Mouse (Mus musculus): ENCODE data around the gene Gm49403. TPM values are rescaled to one million over a fixed set of nuclear protein-coding genes. Genes with fewer than 3 reads are reported as not detected.

The Gm49403 gene
- polyA plus RNA-seq (2017; shearing (Covaris generic)), result not detected

GRCm38 (mm10) chr19:8883616-8884015, at the start of gene Gm49403, which contains the start of gene Lbhd1:
Gene Gm49403 (plus strand): TSS chr19:8883930.
Gene Lbhd1 (plus strand): TSS chr19:8883732.

GRCm38 (mm10) chr19:8837251-8837791, 46.4 kb upstream of the Gm49403 start, which contains the start of gene Bscl2:
Gene Bscl2 (plus strand): TSS chr19:8837467.

GRCm38 (mm10) chr19:8839103-8839907, 44.4 kb upstream of the Gm49403 start, which contains the start of gene Gng3:
Gene Gng3 (minus strand): TSS chr19:8839194.

GRCm38 (mm10) chr19:8850402-8850901, 33.3 kb upstream of the Gm49403 start, which contains the start of gene Lrrn4cl:
Gene Lrrn4cl (plus strand): TSS chr19:8850768.

GRCm38 (mm10) chr19:8871267-8872186, 12.2 kb upstream of the Gm49403 start, which contains the start of gene Ubxn1:
Gene Ubxn1 (plus strand): TSS chr19:8871496.

GRCm38 (mm10) chr19:8880311-8881033, 3.3 kb upstream of the Gm49403 start, which contains the start of gene Uqcc3:
Gene Uqcc3 (minus strand): TSS chr19:8880923.

GRCm38 (mm10) chr19:8888511-8889385, 5.0 kb downstream of the Gm49403 start, which contains the start of the genes 1810009A15Rik and Gm49416:
Gene 1810009A15Rik (plus strand): TSS chr19:8888853.
Gene Gm49416 (plus strand): TSS chr19:8888926.

GRCm38 (mm10) chr19:8892829-8893766, 9.4 kb downstream of the Gm49403 start, which contains the start of gene Ints5:
Gene Ints5 (plus strand): TSS chr19:8893005.

GRCm38 (mm10) chr19:8897865-8898495, 14.2 kb downstream of the Gm49403 start, which contains the start of gene Ganab:
Gene Ganab (plus strand): TSS chr19:8898071.

GRCm38 (mm10) chr19:8920073-8920736, 36.5 kb downstream of the Gm49403 start, which contains the start of gene B3gat3:
Gene B3gat3 (plus strand): TSS chr19:8920374.

GRCm38 (mm10) chr19:8929224-8930088, 45.7 kb downstream of the Gm49403 start, which contains the start of the genes Rom1 and Eml3:
Gene Rom1 (minus strand): TSS chr19:8929356.
Gene Eml3 (plus strand): TSS chr19:8929552.

Other genes with a start within 250 kb of the Gm49403 start
- not detected for gene Chrm1, start 220.1 kb upstream of the Gm49403 start, polyA plus RNA-seq (2017; shearing (Covaris generic))
- gene Slc3a2, start 160.6 kb upstream of the Gm49403 start, polyA plus RNA-seq (2017; shearing (Covaris generic)), result 497 TPM
- 105 TPM for gene Wdr74, start 148.1 kb upstream of the Gm49403 start, polyA plus RNA-seq (2017; shearing (Covaris generic))
- gene 1700092M07Rik, start 143.2 kb upstream of the Gm49403 start, polyA plus RNA-seq (2017; shearing (Covaris generic)), result 1.5 TPM
- gene Stx5a, start 142.5 kb upstream of the Gm49403 start, polyA plus RNA-seq (2017; shearing (Covaris generic)), result 223 TPM
- gene Nxf1, start 126.9 kb upstream of the Gm49403 start, polyA plus RNA-seq (2017; shearing (Covaris generic)), result 365 TPM
- 38.6 TPM for gene Tmem223, start 112.9 kb upstream of the Gm49403 start, polyA plus RNA-seq (2017; shearing (Covaris generic))
- gene Tmem179b, start 109.5 kb upstream of the Gm49403 start, polyA plus RNA-seq (2017; shearing (Covaris generic)), result 172 TPM
- 8.1 TPM for gene Taf6l, start 97.5 kb upstream of the Gm49403 start, polyA plus RNA-seq (2017; shearing (Covaris generic))
- 68.3 TPM for gene Polr2g, start 85.4 kb upstream of the Gm49403 start, polyA plus RNA-seq (2017; shearing (Covaris generic))
- gene Zbtb3, start 81.4 kb upstream of the Gm49403 start, polyA plus RNA-seq (2017; shearing (Covaris generic)), result 0.18 TPM
- 31.0 TPM for gene Ttc9c, start 64.6 kb upstream of the Gm49403 start, polyA plus RNA-seq (2017; shearing (Covaris generic))
- 7.6 TPM for gene Hnrnpul2, start 63.9 kb upstream of the Gm49403 start, polyA plus RNA-seq (2017; shearing (Covaris generic))
- not detected for gene AC129217.1, start 54.2 kb upstream of the Gm49403 start, polyA plus RNA-seq (2017; shearing (Covaris generic))
- 85.2 TPM for gene Bscl2, start 46.5 kb upstream of the Gm49403 start, polyA plus RNA-seq (2017; shearing (Covaris generic))
- 0.49 TPM for gene Gng3, start 44.7 kb upstream of the Gm49403 start, polyA plus RNA-seq (2017; shearing (Covaris generic))
- gene Lrrn4cl, start 33.2 kb upstream of the Gm49403 start, polyA plus RNA-seq (2017; shearing (Covaris generic)), result not detected
- gene Ubxn1, start 12.4 kb upstream of the Gm49403 start, polyA plus RNA-seq (2017; shearing (Covaris generic)), result 133 TPM
- 30.0 TPM for gene Uqcc3, start 3.0 kb upstream of the Gm49403 start, polyA plus RNA-seq (2017; shearing (Covaris generic))
- 40.0 TPM for gene Lbhd1, start 198 bp upstream of the Gm49403 start, polyA plus RNA-seq (2017; shearing (Covaris generic))
- gene 1810009A15Rik, start 4.9 kb downstream of the Gm49403 start, polyA plus RNA-seq (2017; shearing (Covaris generic)), result 32.1 TPM
- not detected for gene Gm49416, start 5.0 kb downstream of the Gm49403 start, polyA plus RNA-seq (2017; shearing (Covaris generic))
- gene Ints5, start 9.1 kb downstream of the Gm49403 start, polyA plus RNA-seq (2017; shearing (Covaris generic)), result 34.6 TPM
- 91.0 TPM for gene Ganab, start 14.1 kb downstream of the Gm49403 start, polyA plus RNA-seq (2017; shearing (Covaris generic))
- 57.0 TPM for gene B3gat3, start 36.4 kb downstream of the Gm49403 start, polyA plus RNA-seq (2017; shearing (Covaris generic))
- 4.5 TPM for gene Rom1, start 45.4 kb downstream of the Gm49403 start, polyA plus RNA-seq (2017; shearing (Covaris generic))
- 74.5 TPM for gene Eml3, start 45.6 kb downstream of the Gm49403 start, polyA plus RNA-seq (2017; shearing (Covaris generic))
- 211 TPM for gene Mta2, start 57.9 kb downstream of the Gm49403 start, polyA plus RNA-seq (2017; shearing (Covaris generic))
- 55.0 TPM for gene Tut1, start 69.9 kb downstream of the Gm49403 start, polyA plus RNA-seq (2017; shearing (Covaris generic))
- gene Eef1g, start 83.1 kb downstream of the Gm49403 start, polyA plus RNA-seq (2017; shearing (Covaris generic)), result 259 TPM
- gene Ahnak, start 105.4 kb downstream of the Gm49403 start, polyA plus RNA-seq (2017; shearing (Covaris generic)), result 193 TPM
- gene Scgb1a1, start 204.0 kb downstream of the Gm49403 start, polyA plus RNA-seq (2017; shearing (Covaris generic)), result not detected

Data from effector memory CD4-positive, alpha-beta T cell, adult 7 months (primary cell).